Mouse (Mus musculus): ENCODE results near the gene Avp. TPM values are rescaled to one million over a fixed set of nuclear protein-coding genes. Genes with fewer than 3 reads are reported as not detected.
A peak's percentile ranks its signal among the peaks of the same experiment; 100 is the strongest.

Gene Avp
- polyA plus RNA-seq, 1 experiment from 2014 or later = not detected

- Histone ChIP-seq H3K4me1 (peaks cover 2% of the 10 kb centered on the region), H3K27ac (no peak overlapping the region), H3K36me3 (peaks cover 23% of the 10 kb centered on the region), H3K27me3 (peaks cover 1% of the 10 kb centered on the region), H3K4me2 (no peak overlapping the region), H3K9ac (no peak overlapping the region), H3K4me3 (replicated peaks) (no peak overlapping the region), H3K9me3 (replicated peaks) (no peaks in the 10 kb centered on the region)
- no peak for ATAC-seq (replicated peaks; ENCODE audit: low FRiP score)
Observed at GRCm38 (mm10) chr2:130569926-130570325, 12.4 kb downstream of the Avp start.

GRCm38 (mm10) chr2:130568921-130569320 lies 13.4 kb downstream of the Avp start:
- WGBS = 78% methylated on average over 4 of the region's 4 CpGs
- ATAC-seq (replicated peaks; ENCODE audit: low FRiP score) = no peak

GRCm38 (mm10) chr2:130564983-130565382 lies 17.4 kb downstream of the Avp start:
- H3K4me2 ChIP-seq = peak overlapping the region; percentile 91
- H3K9ac ChIP-seq = no peak overlapping the region

More at GRCm38 (mm10) chr2:130568921-130569320, 13.4 kb downstream of the Avp start:
- no peak overlapping the region for H3K4me3 ChIP-seq (replicated peaks)
- no peaks in the 10 kb centered on the region for H3K27me3 ChIP-seq
- peaks cover 11% of the 10 kb centered on the region for H3K4me1 ChIP-seq
- no peaks in the 10 kb centered on the region for H3K9me3 ChIP-seq (replicated peaks)
- peaks cover 25% of the 10 kb centered on the region for H3K36me3 ChIP-seq
- H3K27ac ChIP-seq = no peak overlapping the region
- no peak overlapping the region for H3K9ac ChIP-seq
- no peak overlapping the region for H3K4me2 ChIP-seq

GRCm38 (mm10) chr2:130564063-130564462 lies 18.3 kb downstream of the Avp start:
- Histone ChIP-seq H3K4me2 (peak overlapping the region; percentile 91), H3K27ac (peak overlapping the region; percentile 67; the same call in 1 of the 2 replicates), H3K36me3 (peaks cover 25% of the 10 kb centered on the region), H3K9me3 (replicated peaks) (no peaks in the 10 kb centered on the region), H3K4me1 (peaks cover 19% of the 10 kb centered on the region), H3K9ac (peak overlapping the region; percentile 97), H3K4me3 (replicated peaks) (peak overlapping the region; percentile 98), H3K27me3 (no peaks in the 10 kb centered on the region)
- peak; percentile 35; the same call in 1 of the 2 replicates for ATAC-seq (replicated peaks; ENCODE audit: low FRiP score)
- under 1% methylated on average over 23 of the region's 23 CpGs for WGBS

More at GRCm38 (mm10) chr2:130564983-130565382, 17.4 kb downstream of the Avp start:
- no peak overlapping the region for H3K27ac ChIP-seq
- peaks cover 25% of the 10 kb centered on the region for H3K36me3 ChIP-seq
- no peaks in the 10 kb centered on the region for H3K27me3 ChIP-seq
- 85% methylated on average over 8 of the region's 8 CpGs for WGBS
- peak overlapping the region; percentile 98 for H3K4me3 ChIP-seq (replicated peaks)
- no peaks in the 10 kb centered on the region for H3K9me3 ChIP-seq (replicated peaks)
- ATAC-seq (replicated peaks; ENCODE audit: low FRiP score) = no peak
- H3K4me1 ChIP-seq = peaks cover 19% of the 10 kb centered on the region

GRCm38 (mm10) chr2:130563212-130564055 lies 18.9 kb downstream of the Avp start, which contains the start of gene Mrps26:
Gene Mrps26, plus strand, starts transcription at chr2:130563742.
- Histone ChIP-seq H3K4me2 (peak within 1 kb of the TSS; percentile 91), H3K9me3 (replicated peaks) (no peaks in the 10 kb centered on the region), H3K27me3 (no peaks in the 10 kb centered on the region), H3K27ac (peak within 1 kb of the TSS; percentile 89), H3K36me3 (peaks cover 25% of the 10 kb centered on the region), H3K9ac (peak within 1 kb of the TSS; percentile 97), H3K4me3 (replicated peaks) (peak within 1 kb of the TSS; percentile 98), H3K4me1 (peaks cover 19% of the 10 kb centered on the region)
- ATAC-seq (replicated peaks; ENCODE audit: low FRiP score) = peak; percentile 99
- under 1% methylated on average over 61 of the region's 61 CpGs for WGBS

GRCm38 (mm10) chr2:130558015-130558414 lies 24.3 kb downstream of the Avp start:
- Histone ChIP-seq H3K27me3 (no peaks in the 10 kb centered on the region), H3K4me2 (no peak overlapping the region), H3K9me3 (replicated peaks) (no peaks in the 10 kb centered on the region), H3K4me1 (peaks cover 5% of the 10 kb centered on the region), H3K9ac (no peak overlapping the region), H3K36me3 (peaks cover 49% of the 10 kb centered on the region), H3K27ac (no peak overlapping the region), H3K4me3 (replicated peaks) (no peak overlapping the region)
- WGBS = 80% methylated on average over 2 of the region's 2 CpGs
- no peak for ATAC-seq (replicated peaks; ENCODE audit: low FRiP score)

- Histone ChIP-seq H3K9ac (no peak overlapping the region), H3K4me2 (no peak overlapping the region), H3K27me3 (no peaks in the 10 kb centered on the region), H3K4me3 (replicated peaks) (no peak overlapping the region), H3K27ac (no peak overlapping the region), H3K9me3 (replicated peaks) (no peaks in the 10 kb centered on the region), H3K4me1 (no peaks in the 10 kb centered on the region), H3K36me3 (peaks cover 54% of the 10 kb centered on the region)
- WGBS = 97% methylated on average over 2 of the region's 2 CpGs
- no peak for ATAC-seq (replicated peaks; ENCODE audit: low FRiP score)
Observed at GRCm38 (mm10) chr2:130557462-130557861, 24.9 kb downstream of the Avp start.

GRCm38 (mm10) chr2:130556292-130556691 lies 26.1 kb downstream of the Avp start:
- 82% methylated on average over 1 of the region's 1 CpGs for WGBS
- H3K4me2 ChIP-seq = no peak overlapping the region
- no peak overlapping the region for H3K4me3 ChIP-seq (replicated peaks)
- H3K9ac ChIP-seq = no peak overlapping the region
- H3K9me3 ChIP-seq (replicated peaks) = no peaks in the 10 kb centered on the region
- H3K27ac ChIP-seq = no peak overlapping the region
- no peaks in the 10 kb centered on the region for H3K27me3 ChIP-seq
- H3K4me1 ChIP-seq = no peaks in the 10 kb centered on the region
- no peak for ATAC-seq (replicated peaks; ENCODE audit: low FRiP score)
- peaks cover 66% of the 10 kb centered on the region for H3K36me3 ChIP-seq

GRCm38 (mm10) chr2:130554841-130555240 lies 27.5 kb downstream of the Avp start:
- 86% methylated on average over 7 of the region's 7 CpGs for WGBS
- Histone ChIP-seq H3K4me1 (no peaks in the 10 kb centered on the region), H3K9me3 (replicated peaks) (no peaks in the 10 kb centered on the region), H3K27me3 (no peaks in the 10 kb centered on the region), H3K4me3 (replicated peaks) (no peak overlapping the region), H3K36me3 (peaks cover 80% of the 10 kb centered on the region), H3K9ac (no peak overlapping the region), H3K4me2 (no peak overlapping the region), H3K27ac (no peak overlapping the region)
- no peak for ATAC-seq (replicated peaks; ENCODE audit: low FRiP score)

GRCm38 (mm10) chr2:130546957-130547356 lies 35.4 kb downstream of the Avp start:
- Histone ChIP-seq H3K4me1 (no peaks in the 10 kb centered on the region), H3K9ac (no peak overlapping the region), H3K36me3 (peaks cover 98% of the 10 kb centered on the region), H3K4me3 (replicated peaks) (no peak overlapping the region), H3K27ac (no peak overlapping the region), H3K9me3 (replicated peaks) (no peaks in the 10 kb centered on the region), H3K4me2 (no peak overlapping the region), H3K27me3 (no peaks in the 10 kb centered on the region)
- WGBS = 88% methylated on average over 8 of the region's 8 CpGs
- no peak for ATAC-seq (replicated peaks; ENCODE audit: low FRiP score)

GRCm38 (mm10) chr2:130540266-130540665 lies 42.1 kb downstream of the Avp start:
- 76% methylated on average over 9 of the region's 9 CpGs for WGBS

GRCm38 (mm10) chr2:130538876-130539546 lies 43.3 kb downstream of the Avp start:
- Histone ChIP-seq H3K4me2 (no peak overlapping the region), H3K27ac (no peak overlapping the region), H3K4me1 (no peaks in the 10 kb centered on the region), H3K36me3 (peaks cover 90% of the 10 kb centered on the region), H3K4me3 (replicated peaks) (no peak overlapping the region), H3K9me3 (replicated peaks) (no peaks in the 10 kb centered on the region), H3K9ac (no peak overlapping the region), H3K27me3 (no peaks in the 10 kb centered on the region)
- WGBS = 93% methylated on average over 8 of the region's 8 CpGs
- no peak for ATAC-seq (replicated peaks; ENCODE audit: low FRiP score)

More at GRCm38 (mm10) chr2:130540266-130540665, 42.1 kb downstream of the Avp start:
- H3K9me3 ChIP-seq (replicated peaks) = no peaks in the 10 kb centered on the region
- no peak for ATAC-seq (replicated peaks; ENCODE audit: low FRiP score)
- H3K27me3 ChIP-seq = no peaks in the 10 kb centered on the region
- no peak overlapping the region for H3K9ac ChIP-seq
- no peak overlapping the region for H3K4me2 ChIP-seq
- H3K4me1 ChIP-seq = no peaks in the 10 kb centered on the region
- no peak overlapping the region for H3K4me3 ChIP-seq (replicated peaks)
- H3K36me3 ChIP-seq = peaks cover 90% of the 10 kb centered on the region
- H3K27ac ChIP-seq = no peak overlapping the region

All from kidney, embryonic 15.5 days (tissue).